Comparison of ENCODE assay signal across 8 mouse cellular contexts in the genomic region with DNA sequence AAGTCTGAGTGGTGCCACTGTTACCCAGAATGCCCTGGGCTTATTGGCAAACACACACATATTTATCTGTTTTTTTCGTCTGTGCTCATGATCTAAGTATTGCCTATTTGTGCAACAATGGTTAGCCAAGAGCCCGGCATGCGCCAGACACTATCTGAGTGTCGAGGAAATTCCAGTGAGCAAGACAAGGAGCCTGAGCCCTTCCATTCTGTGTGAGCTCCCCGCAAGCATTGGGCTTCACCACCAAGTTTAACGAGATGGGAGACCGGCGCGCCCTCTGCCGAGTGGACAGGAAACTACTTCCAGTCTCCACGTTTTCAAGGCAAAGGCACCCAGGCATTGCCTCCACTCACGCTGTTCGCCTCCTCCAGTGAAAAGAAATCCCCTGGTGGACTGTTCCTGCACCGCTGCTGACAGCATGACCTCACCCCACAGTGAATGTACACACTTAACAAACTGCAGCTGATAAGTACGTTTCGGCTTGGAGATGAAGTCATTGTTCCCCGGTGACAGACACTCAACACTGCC. TPM values are rescaled to one million over a fixed set of nuclear protein-coding genes. Genes with fewer than 3 reads are reported as not detected.
DNase-seq lines count a peak whose midpoint lies in the region; ATAC-seq and TF ChIP-seq lines count a peak whose summit lies in the region.

No protein-coding gene starts in this region.

- no peaks in the 10 kb centered on the region for H3K36me3 ChIP-seq in midbrain, postnatal 0 days (ENCODE audit: insufficient read depth, low read length)

- H3K9me3 ChIP-seq in midbrain, postnatal 0 days (ENCODE audit: low read length), result no peaks in the 10 kb centered on the region

- intact Hi-C loops in left cerebral cortex, postnatal 14 days (cut with DNase I), result no loop called here
- intact Hi-C loops in left cerebral cortex, postnatal 4 days (cut with DNase I), result no loop called here

- DNase-seq in left cerebral cortex, postnatal 14 days (ENCODE audit: low spot score in 2 of 2), result peak; percentile 13 to 18
- DNase-seq in left cerebral cortex, adult 11 months (ENCODE audit: low spot score), result no peak
- DNase-seq in adipocyte (ENCODE audit: low spot score), result peak; percentile 89
- peak; percentile 98 for DNase-seq in heart, adult 11 months
- peak; percentile 5 for DNase-seq in left cerebral cortex, postnatal 4 days
- DNase-seq in retina, postnatal 1 day, result peak; percentile 13
- DNase-seq in yolk sac, embryonic 10.5 days (ENCODE audit: low spot score), result no peak
- DNase-seq in midbrain, postnatal 0 days (ENCODE audit: low spot score), result no peak

- WGBS in midbrain, postnatal 0 days, result 78% methylated on average over 17 of the region's 17 CpGs

- H3K27me3 ChIP-seq in midbrain, postnatal 0 days (ENCODE audit: insufficient read depth, low read length), result no peaks in the 10 kb centered on the region

- H3K9ac ChIP-seq in midbrain, postnatal 0 days (replicated peaks; ENCODE audit: low read length, poor library complexity, severe bottlenecking), result no peak overlapping the region

- no peak for ATAC-seq in midbrain, postnatal 0 days (ENCODE audit: low FRiP score)

- no peaks in the 10 kb centered on the region for H3K4me1 ChIP-seq in midbrain, postnatal 0 days (ENCODE audit: insufficient read depth, low read length)

- H3K27ac ChIP-seq in midbrain, postnatal 0 days (ENCODE audit: low read depth, low read length), result no peak overlapping the region

- TF ChIP-seq CTCF in midbrain, postnatal 0 days (IDR thresholded peaks at IDR 0.05), result no peak

- no peak overlapping the region for H3K4me2 ChIP-seq in midbrain, postnatal 0 days (ENCODE audit: low read depth, low read length, poor library complexity, severe bottlenecking)

- no peak overlapping the region for H3K4me3 ChIP-seq in midbrain, postnatal 0 days (ENCODE audit: low read depth, low read length)

RNA-seq across cellular contexts. Expression of gene Stk38l, which starts 39.0 kb away (rescaled TPM):
- 10 to 100 TPM; 19.1 to 19.3 TPM for total RNA-seq in left cerebral cortex, postnatal 14 days (2021)
- 10 to 100 TPM; 10.2 to 10.9 TPM for total RNA-seq in left cerebral cortex, postnatal 4 days (2021)
- total RNA-seq in midbrain, postnatal 0 days (2014; rRNA removed), result 6.6 and 8.2 TPM in 2 replicates
- 12.4 and 12.9 TPM in 2 replicates for polyA plus RNA-seq in midbrain, postnatal 0 days (2015; fragmentation: Nextera tagmentation; extraction: Ambion mirVana)

RNA-seq across cellular contexts. Expression of gene Tm7sf3, which starts 43.2 kb away (rescaled TPM):
- 10 to 100 TPM; 30.0 to 33.5 TPM for total RNA-seq in left cerebral cortex, postnatal 14 days (2021)
- total RNA-seq in left cerebral cortex, postnatal 4 days (2021), result 10 to 100 TPM; 30.6 to 32.4 TPM
- 44.3 and 49.8 TPM in 2 replicates for total RNA-seq in midbrain, postnatal 0 days (2014; rRNA removed)
- polyA plus RNA-seq in midbrain, postnatal 0 days (2015; fragmentation: Nextera tagmentation; extraction: Ambion mirVana), result 36.3 and 38.3 TPM in 2 replicates

RNA-seq across cellular contexts. Expression of gene Med21, which starts 43.5 kb away (rescaled TPM):
- total RNA-seq in left cerebral cortex, postnatal 14 days (2021), result 10 to 100 TPM; 38.2 to 39.1 TPM
- 10 to 100 TPM; 42.6 to 49.1 TPM for total RNA-seq in left cerebral cortex, postnatal 4 days (2021)
- 34.6 and 50.9 TPM in 2 replicates for total RNA-seq in midbrain, postnatal 0 days (2014; rRNA removed)
- 101 and 106 TPM in 2 replicates for polyA plus RNA-seq in midbrain, postnatal 0 days (2015; fragmentation: Nextera tagmentation; extraction: Ambion mirVana)

Comparison
In these comparisons a context has a peak if more than half of its experiments do, and no peak if none do; other contexts are left out.
1. DNase-seq: peak in left cerebral cortex, postnatal 14 days (2 of 2), adipocyte (single experiment), heart, adult 11 months (single experiment), left cerebral cortex, postnatal 4 days (single experiment) and retina, postnatal 1 day (single experiment); none in left cerebral cortex, adult 11 months (single experiment), yolk sac, embryonic 10.5 days (single experiment) and midbrain, postnatal 0 days (single experiment).